Mouse (Mus musculus): ENCODE data around the gene Kansl1.

DNA sequence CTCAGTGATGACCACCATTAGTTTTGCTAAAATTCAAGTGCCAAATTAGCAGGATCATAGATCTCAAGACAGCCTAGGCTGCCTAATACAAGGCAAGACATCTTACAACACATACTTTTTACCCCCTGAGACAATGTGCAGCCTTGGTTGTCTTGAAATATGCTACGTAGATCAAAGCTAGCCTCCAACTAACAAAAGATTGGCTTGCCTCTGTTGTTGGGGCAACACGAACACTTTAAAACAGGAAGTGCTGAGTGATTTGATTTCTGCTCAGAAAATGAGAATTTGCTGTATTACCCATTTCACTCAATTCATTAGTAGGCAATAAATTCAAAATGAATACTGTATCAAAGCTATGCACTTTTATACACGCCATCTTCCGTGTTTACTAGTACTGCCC, 86.8 kb downstream of the Kansl1 start:
- no peak for TF ChIP-seq MAX (IDR thresholded peaks at IDR 0.05; ENCODE audit: low read depth)
- no peak for TF ChIP-seq SRF (IDR thresholded peaks at IDR 0.05; ENCODE audit: control insufficient read depth, insufficient read length, low read depth)
- no peak for TF ChIP-seq REST (IDR thresholded peaks at IDR 0.05; ENCODE audit: insufficient read depth, insufficient read length)
- no peak for TF ChIP-seq POLR2A (IDR thresholded peaks at IDR 0.05; ENCODE audit: insufficient read length, low read depth)
- TF ChIP-seq USF1 (IDR thresholded peaks at IDR 0.05; ENCODE audit: low read depth): no peak
- TF ChIP-seq MYOG (IDR thresholded peaks at IDR 0.05; ENCODE audit: control insufficient read depth in 1 of 3, insufficient read depth in 1 of 3, insufficient read length in 2 of 3, low read depth in 2 of 3): no peak
- no peak for TF ChIP-seq MYOD1 (IDR thresholded peaks at IDR 0.05; ENCODE audit: control insufficient read depth in 1 of 3, insufficient read length in 2 of 3, low read depth in 2 of 3)
- no peak for TF ChIP-seq CEBPB (IDR thresholded peaks at IDR 0.05; ENCODE audit: insufficient read depth, poor library complexity, severe bottlenecking)
- no peak for TF ChIP-seq TCF3 (IDR thresholded peaks at IDR 0.05; ENCODE audit: insufficient read length, low read depth)
- no peak for TF ChIP-seq POLR2AphosphoS2 (IDR thresholded peaks at IDR 0.05; ENCODE audit: insufficient read length, low read depth)
- TF ChIP-seq TCF12 (IDR thresholded peaks at IDR 0.05; ENCODE audit: insufficient read depth, poor library complexity, severe bottlenecking): no peak
- no peak for TF ChIP-seq E2F4 (IDR thresholded peaks at IDR 0.05; ENCODE audit: insufficient read depth)
